Mouse (Mus musculus) adrenal gland, adult (tissue): ENCODE results near the gene Tdp2.
"Not testable (repeated sequence)": the region's sequence is repeated elsewhere in the genome, so short reads cannot be mapped to it uniquely, and the experiment has no call there.

ENCODE experiments used
- DNase-seq, 2 experiments: peaks; one replicate each; pipeline ENCODE4 v3.0.0; 2022 to 2023; ENCODE audit warnings: low spot score in 1 of 2; ENCODE audit not compliant: inconsistent age in 2 of 2

Gene Tdp2

DNA sequence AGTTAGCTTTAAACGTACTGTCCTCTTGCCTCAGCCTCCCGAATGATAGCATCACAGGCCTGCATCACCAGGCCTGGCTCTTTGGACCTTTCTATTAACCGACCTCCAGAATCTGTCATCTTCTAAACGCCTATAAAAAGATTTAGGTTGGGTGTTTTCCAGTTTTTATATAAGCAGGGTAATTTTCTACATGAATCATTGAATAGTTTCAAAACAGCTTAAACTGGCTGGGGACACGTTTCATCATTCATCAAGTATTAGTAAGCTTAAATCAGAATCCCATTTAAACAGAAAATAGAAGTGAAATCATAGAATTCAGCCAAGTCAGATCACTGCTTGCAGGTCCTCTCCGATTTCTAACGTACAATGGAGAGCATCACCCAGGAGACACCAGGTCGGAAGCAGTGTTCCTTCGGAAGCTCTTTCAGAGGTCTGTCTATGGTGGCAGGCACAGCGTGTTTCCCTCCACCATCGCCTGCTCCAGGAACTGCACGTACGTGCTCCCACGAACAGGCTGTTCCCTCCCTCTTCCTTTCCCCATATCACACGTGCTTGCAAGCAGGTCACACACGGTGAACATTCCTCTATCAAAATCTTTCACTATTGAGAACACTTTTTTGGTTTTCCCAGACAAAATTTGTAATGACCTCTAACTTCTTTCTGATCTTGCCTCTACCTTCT lies 8.7 kb upstream of the Tdp2 start:
- DNase-seq: no peak

DNA sequence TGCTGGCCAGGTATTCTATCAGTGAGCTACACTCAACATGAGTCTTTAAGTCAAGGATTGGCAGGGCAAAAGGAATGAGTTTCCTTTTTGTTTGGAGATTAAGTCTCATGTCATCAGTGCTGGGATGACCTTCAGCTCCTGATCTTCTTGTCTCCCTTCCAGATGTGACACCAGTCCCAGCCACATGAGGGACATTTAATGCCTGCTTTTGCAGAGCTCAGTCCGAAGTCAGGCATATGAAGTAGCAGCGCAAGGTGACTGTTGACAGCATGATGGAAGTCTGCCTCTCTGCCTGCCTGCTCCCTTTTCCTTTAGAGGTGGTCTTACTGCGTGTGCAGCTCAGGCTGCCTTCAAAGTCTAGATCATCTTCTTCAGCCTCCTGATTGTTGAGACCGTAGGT lies 6.8 kb upstream of the Tdp2 start:
- DNase-seq: no peak

DNA sequence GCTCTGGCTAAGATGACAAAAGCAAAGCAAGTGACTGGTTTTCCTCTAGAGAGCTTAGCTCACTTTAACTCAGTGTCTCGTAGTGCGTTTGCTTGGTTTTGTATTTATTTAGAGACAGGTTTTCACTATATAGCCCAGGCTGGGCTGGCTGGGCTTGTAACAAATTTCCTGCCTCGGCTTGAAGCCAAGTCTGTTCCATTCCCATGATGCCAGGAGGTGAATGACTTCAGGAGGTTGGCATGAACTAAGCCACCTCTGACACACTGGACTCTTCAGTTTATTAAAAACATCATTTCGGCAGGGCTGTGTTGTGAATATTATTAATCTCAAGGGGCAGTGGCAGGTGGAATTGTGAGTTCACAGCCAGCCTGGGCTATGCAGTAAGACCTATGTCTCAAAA lies 5.9 kb upstream of the Tdp2 start:
- DNase-seq: no peak

- no peak for DNase-seq
These were observed 5.4 kb upstream of the Tdp2 start for GRCm38 (mm10) chr13:24826116-24826515.

DNA sequence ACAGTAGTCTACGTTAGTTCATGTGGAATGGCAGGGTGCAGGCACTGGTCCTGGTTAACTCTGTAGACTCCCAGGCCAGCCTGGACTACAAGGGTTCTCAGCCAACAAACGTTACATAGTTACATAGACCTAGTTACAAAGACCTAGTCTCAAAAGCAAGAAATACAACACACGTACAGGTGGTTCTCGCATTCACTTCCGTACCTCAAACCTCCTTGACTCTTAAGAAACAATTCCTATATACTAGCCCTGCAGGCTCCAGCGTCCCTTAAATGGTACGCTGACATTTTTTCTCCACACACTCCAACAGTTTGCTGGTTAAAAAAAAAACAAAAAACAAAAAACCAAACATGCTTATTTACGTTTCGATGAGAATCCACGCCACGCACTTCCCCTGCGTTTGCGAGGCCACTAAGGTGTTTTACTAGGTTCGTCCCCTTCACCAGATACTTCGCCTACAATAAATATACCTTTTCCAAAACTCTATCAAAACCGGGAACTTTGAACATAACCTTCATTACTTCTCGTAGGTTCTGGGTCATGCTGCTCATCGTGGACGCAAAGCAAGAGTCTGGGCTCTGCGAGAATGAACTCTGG lies 625 bp upstream of the Tdp2 start:
- peak in 1 of 2 experiments; percentile 67 for DNase-seq

- DNase-seq: no peak
These were observed 792 bp downstream of the Tdp2 start for GRCm38 (mm10) chr13:24832131-24832810.

- DNase-seq: no peak
These were observed 1.3 kb downstream of the Tdp2 start for GRCm38 (mm10) chr13:24832811-24833155.

DNA sequence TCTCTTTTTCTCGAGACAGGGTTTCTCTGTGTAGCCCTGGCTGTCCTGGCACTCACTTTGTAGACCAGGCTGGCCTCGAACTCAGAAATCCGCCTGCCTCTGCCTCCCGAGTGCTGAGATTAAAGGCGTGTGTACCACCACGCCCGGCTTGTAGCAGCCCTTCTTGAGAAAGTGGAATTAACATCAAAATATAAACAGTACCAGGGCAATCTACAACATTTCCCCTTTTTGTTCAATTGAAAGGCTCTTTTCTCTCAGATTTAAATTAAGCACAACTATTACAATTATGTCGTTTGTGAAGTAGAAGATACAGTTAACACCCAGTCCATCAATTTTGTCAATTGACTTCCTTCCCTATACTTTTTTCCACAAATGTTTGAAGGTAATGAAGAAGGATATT lies 6.3 kb downstream of the Tdp2 start:
- not testable (repeated sequence) for DNase-seq

DNA sequence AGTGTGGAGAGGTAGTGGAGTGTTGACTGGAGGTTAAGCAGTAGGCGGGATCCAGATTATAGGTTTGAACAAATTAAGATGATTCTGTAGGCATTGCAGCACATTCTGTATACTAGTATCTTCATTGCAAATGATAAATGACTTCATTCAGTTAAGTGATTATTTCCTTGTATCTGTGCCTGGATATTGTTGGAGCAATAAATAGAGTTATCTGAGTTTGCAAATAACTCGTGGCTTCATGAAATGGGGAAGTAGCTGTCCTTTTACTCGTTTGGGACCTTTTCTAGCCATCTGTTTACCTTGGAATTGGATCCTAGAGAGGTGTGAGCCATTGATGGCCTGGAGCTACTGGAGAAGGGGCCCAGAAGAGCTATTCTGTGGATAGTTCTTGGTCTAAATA lies 8.4 kb downstream of the Tdp2 start:
- DNase-seq: no peak

DNA sequence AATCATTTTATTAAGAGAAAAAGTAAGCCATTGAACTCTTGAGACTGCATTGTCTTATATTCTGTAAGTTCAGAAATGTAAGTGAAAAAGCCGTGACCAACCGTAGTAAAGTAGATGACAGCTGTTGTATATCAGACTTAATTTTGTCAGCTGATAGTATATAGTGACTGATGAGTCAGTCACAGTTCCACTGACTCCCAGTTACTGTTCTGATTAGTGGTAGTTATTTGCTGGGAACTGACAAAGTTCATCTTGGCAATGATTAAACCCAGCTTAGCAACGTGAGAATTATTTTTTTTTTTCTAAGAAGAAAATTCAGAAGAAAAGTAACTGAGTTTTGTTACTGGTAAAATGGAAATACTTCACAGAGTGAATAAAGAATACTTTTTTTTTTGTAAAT lies 10.2 kb downstream of the Tdp2 start:
- no peak for DNase-seq

DNA sequence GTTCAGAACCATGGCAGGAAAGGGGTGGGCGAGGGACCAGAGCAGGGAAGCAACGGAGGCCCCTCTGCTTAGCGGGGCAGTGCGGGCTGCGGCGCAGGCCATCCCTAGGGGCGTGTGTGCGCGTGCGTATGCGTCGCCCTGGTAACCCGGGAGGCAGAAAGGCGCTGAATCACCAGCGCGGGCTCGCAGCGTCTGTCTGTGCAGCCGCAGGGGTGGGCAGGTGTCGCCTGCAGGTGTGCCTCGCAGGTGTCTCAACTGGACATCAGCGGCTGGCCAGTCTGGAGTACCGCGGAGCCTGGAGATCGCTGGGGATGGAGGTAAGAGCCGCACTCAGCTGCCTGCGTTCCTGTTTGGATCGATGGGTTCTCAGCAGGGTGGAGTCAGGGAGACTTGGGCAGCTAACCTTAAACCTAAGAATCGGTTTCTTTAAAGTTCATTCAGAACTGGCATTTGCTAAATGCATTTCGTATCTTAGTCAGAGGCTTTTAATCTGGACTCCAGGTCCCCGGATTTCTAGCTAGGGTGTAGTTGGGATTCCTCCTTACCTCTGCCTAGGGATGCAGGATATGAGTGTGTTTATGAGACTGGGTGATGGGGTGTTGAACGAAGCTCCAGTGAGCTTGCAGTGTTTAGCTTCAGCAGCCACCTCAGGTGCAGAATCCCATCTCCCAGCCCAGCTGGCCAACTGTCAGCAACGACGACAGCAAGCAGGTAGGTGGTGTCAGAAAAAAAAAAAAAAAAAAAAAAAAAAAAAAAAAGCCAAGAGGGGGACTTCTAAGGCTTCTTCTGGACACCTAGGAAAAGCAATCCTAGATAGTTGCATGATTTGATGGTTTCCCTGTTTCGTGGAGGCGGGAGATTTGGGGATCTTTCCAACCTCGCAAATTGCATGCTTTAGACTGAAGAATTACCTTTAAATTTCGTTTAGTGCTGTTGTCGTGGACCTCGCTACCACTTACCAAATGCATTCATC lies 13.8 kb downstream of the Tdp2 start, which contains the start of gene D130043K22Rik:
TSS of gene D130043K22Rik (plus strand) at position 153 of the 973 bp plus-strand sequence.
- DNase-seq: peak; percentile 77 to 86

DNA sequence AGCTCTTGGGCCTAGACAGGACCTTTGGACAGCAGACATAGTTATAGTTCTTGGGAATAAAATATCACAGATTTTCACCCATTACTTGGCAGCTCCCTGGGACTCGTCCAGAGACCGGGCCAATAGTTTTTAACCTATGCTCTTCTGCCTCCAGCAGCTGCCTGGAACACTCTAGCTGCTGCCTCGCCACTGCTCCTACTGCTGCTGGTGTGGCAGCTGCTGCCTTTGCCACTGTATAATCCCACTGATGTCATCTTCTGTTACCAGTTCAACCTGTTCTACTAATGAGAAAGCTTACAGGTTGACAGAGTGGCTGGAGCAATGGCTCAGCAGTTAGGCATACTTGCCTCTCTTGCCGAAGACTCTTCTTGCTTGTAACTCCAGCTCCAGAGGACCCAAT lies 17.8 kb downstream of the Tdp2 start:
- no peak for DNase-seq

- no peak for DNase-seq
These were observed 20.5 kb downstream of the Tdp2 start for GRCm38 (mm10) chr13:24851989-24852388.

DNA sequence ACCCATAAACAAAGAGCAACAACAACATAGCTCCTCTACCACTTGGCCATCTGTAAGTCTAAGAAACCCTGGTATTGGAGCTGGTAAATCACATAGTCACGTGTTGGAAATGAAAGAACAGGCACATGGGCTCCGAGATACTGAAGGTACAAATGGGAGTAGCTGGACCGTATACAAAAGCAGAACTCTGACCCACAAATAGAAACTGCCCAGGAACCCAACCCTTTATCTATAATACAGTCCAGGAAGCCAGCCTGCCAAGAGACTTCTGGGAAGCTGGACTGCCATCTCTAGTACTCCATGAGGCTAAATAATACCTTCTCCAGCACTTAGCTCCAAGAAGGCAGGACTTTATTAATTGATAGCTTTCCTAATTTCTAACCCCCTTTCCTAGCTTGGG lies 21.1 kb downstream of the Tdp2 start:
- no peak for DNase-seq

- DNase-seq: no peak
These were observed 27.6 kb downstream of the Tdp2 start for GRCm38 (mm10) chr13:24859115-24859514.

GRCm38 (mm10) chr13:24861084-24861483 lies 29.6 kb downstream of the Tdp2 start:
- no peak for DNase-seq

DNA sequence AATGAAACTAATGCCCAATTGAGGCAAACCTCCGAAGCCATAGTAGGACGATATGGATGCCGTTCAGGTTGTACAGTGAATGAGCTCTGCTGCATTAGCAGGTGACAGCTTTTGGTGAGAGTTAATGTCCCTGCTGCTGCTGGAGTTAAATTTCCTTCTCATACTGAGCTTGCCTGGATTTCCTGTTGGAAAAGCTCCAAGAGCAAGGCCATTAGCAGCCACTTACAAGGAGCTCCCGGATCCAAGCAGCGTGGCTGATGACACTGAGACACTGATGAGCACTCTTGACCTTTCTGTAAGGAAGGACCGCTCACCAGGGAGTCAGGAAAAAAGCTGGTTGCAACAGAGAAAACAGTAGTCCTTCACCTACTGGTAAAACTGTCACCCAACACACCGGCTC lies 30.5 kb downstream of the Tdp2 start:
- no peak for DNase-seq

DNA sequence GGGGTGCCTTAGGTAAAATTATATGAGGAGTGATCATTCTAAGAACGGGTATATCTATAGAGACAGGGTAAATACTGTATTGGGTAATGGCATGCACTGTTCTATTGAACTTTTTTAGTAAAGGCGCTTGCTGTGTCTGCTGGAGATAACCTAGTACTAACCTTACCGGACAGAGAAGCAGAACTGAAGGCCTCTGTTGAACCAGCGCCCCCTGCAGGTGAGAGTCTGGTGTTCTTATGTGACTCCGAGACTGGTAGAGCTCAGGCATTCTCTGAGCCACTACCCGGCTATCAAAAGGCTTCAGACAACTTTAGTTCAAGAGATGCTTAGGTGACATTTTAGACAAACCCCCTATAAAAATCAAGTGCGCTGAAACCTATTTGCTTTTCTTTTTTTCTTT lies 31.0 kb downstream of the Tdp2 start:
- DNase-seq: peak; percentile 55 to 83

- DNase-seq: no peak
These were observed 35.2 kb downstream of the Tdp2 start for GRCm38 (mm10) chr13:24866430-24867402.

DNA sequence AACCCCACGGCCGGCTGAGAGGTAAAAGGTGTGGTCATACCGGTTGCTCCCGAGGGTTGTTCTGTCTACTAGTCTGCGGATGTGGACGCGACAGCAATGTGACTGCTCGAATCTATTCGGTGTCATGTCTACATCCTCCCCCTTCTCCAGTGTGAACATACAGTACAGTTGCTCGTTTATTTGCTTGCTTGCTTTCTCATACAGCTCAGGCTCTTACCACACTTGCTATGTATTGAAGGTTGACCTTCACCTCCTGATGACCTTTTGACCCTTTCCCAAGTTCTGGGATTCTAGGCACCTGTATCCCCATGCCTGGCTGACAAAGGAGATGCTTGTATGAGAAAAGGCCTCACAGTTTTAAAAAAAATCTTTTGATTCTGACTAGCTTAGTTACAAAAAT lies 36.3 kb downstream of the Tdp2 start:
- no peak for DNase-seq
